Mouse (Mus musculus): Measurements from ENCODE around the gene Mapk8.
"Not testable (repeated sequence)": the region's sequence is repeated elsewhere in the genome, so short reads cannot be mapped to it uniquely, and the experiment has no call there.

Mapk8 gene

DNA sequence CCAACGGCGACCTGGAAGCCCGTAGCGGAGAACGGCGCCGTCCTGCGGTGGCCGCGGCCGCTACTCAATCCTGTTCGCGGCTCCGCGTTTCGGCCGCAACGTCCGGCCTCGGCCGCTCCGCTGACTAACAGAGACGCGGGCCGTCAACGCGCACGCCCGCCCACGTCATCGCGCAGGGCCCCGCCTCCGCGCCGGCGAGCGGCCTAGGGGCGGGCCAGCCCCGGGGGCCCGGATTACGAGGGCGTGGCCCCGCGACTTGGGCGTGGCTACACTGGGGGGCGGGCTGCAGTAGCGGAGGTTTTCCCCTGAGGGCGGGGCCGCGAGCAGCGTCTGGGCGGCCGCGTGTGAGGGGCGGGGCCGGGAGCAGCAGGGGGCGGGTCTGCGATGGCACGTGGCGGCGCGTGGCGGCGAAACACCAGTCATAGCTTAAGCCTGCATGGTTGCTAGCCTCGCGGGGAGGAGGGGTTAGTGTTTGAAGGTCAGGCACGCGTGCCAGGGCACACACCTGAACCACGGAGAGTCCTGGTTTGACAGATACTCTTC lies at the start of gene Mapk8:
TSS of gene Mapk8 (minus strand) at position 132 of the 543 bp plus-strand sequence.
- peak; percentile 98 to 99 for DNase-seq (ENCODE audit: low spot score in 2 of 2)

DNA sequence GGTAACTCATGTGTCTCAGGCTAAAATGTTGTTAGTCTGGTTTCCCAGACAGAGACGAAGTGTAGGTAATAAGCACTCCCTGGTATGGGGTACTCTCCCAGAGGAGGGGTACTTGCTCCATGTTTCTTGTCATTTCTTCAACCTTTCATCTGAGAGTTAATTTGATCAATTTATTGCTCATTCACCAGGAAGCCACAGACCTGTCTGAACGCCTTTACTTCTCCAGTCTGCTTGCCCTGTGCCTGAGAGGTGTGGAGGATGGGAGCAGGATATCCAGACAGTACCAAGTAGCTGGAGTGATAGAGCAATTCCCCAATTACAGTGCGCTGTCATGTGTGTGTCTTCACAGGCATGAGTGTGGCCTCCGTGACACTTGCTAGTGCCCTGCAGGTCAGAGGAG lies 48.3 kb upstream of the Mapk8 start:
- DNase-seq (ENCODE audit: low spot score in 2 of 2) = no peak

DNA sequence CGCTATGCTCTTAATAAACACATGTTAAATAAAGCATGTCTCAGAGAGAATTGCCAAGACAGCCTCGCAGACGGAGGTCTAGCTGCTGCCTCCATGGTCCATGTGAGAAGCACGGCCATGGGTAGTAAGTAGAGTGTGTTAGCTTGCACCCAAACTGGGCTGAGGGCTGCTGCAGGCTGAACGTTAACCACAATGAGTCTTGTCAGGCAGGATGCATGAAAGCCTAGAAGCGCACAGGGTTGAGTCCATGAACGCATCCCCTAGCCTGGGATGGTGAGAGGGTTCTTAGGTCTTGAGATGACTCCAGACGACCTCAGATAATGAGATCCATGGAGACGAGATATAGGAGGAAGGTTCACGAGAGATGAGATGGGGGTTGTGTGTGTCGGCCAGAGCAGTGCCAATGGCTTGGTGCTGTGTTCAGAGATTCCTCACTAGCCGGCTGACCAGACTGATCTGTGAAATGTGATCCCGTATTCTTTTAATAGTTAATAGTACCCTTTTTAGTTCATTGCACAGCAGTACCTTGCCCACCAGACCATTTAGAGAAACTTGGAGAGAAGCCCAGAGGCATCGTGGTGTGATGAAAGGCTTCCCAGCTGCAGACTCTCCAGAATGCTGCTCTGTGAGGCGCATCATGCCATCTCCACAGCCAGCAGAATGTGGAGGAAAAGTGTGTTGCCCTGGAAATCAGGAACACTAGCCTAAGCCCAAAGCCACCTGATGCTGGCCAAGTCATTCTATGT lies 41.0 kb upstream of the Mapk8 start:
- no peak for DNase-seq (ENCODE audit: low spot score in 2 of 2)

DNA sequence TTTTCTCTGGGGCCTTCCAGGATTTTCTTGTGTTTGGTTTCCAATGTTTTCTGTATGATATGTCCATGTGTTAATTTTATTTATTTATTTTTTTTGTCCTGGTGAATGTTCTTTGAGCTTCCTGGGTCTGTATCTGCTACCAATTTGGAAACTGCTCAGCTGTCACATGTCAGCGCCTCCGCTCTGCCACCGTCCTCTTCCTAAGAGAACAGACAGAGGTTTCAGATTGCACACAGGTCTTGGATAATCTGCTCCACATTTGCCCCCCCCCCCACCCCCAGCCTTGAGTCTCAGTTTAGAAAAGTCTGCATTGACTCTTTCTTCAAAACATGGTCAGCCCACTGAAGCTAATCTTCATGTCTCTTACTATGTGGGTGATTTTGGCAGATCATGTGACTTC lies 35.0 kb upstream of the Mapk8 start:
- DNase-seq (ENCODE audit: low spot score in 2 of 2) = no peak

GRCm38 (mm10) chr14:33476094-33476760 lies 29.3 kb upstream of the Mapk8 start:
- no peak for DNase-seq (ENCODE audit: low spot score in 2 of 2)

DNA sequence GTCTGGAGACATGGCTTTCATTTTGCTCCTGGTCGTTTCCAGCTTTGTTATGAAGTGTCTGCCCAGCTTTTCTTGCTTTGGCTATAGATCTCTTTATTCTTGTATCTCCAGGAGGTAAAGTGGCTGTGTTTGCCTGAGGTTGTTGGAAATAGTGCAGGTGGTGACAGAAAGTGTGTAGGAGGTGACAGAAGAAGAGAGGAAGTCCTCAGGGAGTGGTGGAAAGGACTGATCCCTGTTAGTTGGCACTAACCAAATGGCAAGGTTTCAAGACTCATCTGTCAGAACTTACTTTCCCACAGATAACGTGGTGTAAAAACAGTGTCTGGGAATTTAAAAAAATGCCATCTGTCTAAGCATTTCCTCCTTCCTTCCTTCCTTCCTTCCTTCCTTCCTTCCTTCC lies 27.5 kb upstream of the Mapk8 start:
- no peak for DNase-seq (ENCODE audit: low spot score in 2 of 2)

DNA sequence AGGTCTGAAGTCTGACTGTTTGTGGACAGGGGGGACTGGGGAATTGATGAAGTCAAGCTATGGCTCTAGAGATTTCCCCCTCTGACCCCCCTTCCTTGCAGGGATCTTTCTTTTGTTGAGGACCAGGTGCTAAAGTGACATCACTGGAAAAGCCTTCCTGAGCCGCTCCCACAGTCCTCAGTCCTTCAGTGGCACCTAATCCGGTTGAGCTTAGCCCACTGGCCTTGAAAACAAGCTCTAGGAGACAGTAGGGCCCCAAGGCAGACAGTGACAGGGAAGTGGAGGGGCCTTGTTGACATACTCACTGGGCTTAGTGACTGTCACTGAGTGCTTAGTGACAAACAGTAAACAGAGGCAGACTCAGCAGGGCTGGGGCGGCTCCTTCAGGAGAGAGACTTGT lies 24.4 kb upstream of the Mapk8 start, which contains the start of gene Frmpd2:
TSS of gene Frmpd2 (plus strand) at position 366 of the 400 bp plus-strand sequence.
- DNase-seq (ENCODE audit: low spot score in 2 of 2) = no peak

DNA sequence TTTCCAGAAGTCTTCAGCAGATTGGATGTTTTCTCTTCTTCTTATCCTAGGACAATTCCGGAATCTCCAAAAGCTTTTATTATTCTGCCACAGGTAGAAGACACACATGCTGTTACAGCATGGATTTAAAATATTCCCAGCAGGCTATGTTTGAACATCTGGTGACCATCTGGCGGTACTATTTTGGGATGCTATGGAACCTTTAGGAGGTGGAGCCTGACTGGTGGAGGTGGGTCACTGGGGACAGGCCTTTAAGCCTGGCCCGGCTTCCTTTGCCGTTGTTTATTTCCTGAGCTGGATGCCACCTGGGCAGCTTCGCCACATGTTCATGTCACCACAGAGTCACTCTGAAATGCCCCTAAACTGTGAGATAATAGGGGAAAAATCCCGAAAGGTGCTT lies 20.8 kb upstream of the Mapk8 start:
- no peak for DNase-seq (ENCODE audit: low spot score in 2 of 2)

- DNase-seq (ENCODE audit: low spot score in 2 of 2) = no peak
Observed at GRCm38 (mm10) chr14:33463658-33464057, 16.7 kb upstream of the Mapk8 start.

GRCm38 (mm10) chr14:33450331-33450730 lies 3.4 kb upstream of the Mapk8 start:
- no peak for DNase-seq (ENCODE audit: low spot score in 2 of 2)

- no peak for DNase-seq (ENCODE audit: low spot score in 2 of 2)
Observed at GRCm38 (mm10) chr14:33449296-33449840, 2.4 kb upstream of the Mapk8 start.

DNA sequence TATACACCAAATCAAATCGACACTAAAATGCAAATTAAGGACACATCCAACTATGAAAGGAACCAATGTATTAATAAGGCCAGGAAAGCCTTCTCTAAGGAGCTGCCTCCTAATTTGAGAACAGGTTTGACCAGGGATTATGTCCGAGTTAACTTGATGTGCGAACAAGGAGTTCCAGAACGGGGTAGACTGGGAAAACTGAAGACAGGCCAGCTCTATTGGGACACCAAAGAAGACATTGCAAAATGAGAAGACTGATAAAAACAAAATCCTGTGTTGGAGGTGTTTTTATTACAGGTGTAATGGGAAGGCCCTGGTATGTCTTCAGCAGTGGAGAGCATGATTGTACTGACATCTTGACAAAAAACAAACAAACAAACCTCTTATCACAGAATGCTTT lies 1.3 kb upstream of the Mapk8 start:
- DNase-seq (ENCODE audit: low spot score in 2 of 2) = no peak

DNA sequence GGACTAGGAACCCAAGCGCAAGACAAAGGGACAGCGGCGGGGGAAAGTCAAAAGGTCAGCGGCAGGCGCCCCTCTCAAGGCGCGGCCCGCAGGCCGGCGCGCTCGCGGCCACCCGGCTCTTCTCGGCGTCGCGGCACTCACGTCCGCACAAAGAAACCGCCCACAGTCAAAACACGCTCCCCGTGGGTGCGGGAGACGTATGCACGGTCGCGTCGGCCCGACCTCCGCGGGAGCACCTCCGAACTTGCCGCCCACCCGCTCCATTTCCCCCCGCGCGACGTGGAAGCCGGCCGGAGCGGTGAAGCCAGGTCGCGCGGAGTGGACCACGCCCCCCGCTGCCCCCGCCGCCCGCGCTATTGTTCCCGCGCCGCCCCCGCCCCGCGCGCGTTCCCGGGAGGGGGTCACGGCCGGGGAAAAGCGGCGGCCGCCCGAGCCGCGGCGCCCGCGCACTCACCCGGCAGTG lies 366 bp downstream of the Mapk8 start:
- DNase-seq (ENCODE audit: low spot score in 2 of 2) = peak; percentile 8 to 36

DNA sequence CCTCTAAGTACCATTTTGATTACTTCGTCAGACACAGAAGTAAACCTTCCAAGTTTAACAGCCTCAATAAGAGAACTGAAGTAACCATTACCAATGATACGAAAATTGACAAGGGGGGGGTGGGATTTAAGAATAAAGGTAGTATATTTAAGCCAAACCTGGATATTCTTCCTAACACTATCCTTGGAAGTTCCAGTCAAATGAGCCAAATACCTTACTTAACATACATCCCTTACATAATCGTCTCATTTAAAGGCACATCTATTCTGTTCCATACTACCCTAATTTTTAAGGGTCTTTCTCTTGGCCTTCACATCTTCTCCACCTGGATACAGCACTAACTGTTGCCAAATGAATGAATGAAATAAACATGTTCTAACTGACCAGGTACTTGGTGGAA lies 996 bp downstream of the Mapk8 start:
- no peak for DNase-seq (ENCODE audit: low spot score in 2 of 2)

- no peak for DNase-seq (ENCODE audit: low spot score in 2 of 2)
Observed at GRCm38 (mm10) chr14:33443780-33444179, 3.2 kb downstream of the Mapk8 start.

DNA sequence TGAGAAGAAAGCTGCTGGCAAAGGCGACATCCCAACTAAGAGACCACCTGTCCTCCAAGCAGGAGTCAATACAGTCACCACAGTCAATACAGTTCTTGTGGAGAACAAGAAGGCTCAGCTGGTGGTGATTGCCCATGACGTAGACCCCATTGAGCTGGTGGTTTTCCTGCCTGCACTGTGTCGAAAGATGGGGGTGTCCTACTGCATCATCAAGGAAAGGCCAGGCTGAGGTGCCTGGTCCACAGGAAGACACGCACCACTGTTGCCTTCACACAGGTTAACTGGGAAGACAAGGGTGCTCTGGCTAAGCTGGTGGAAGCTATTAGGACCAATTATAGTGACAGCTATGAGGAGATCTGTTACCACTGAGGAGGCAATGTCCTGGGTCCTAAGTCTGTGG lies 14.5 kb downstream of the Mapk8 start:
- DNase-seq (ENCODE audit: low spot score in 2 of 2) = not testable (repeated sequence)

DNA sequence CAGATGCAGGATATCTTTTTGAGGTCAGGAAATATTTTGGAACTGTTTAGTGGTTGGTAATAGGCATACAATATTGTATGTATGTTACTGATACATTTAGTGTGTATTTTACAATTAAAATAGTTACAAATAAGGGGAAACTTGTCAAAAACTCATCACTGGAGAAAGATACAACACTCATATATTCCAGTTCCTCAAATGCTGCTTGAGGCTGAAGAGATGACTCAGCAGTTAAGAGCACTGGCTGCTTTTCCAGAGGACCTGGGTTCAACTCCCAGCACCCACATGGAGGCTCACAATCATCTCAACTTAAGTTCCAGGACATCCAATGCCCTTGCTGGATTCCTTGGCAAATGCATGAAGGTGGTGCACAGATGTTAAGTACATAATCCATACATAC lies 22.8 kb downstream of the Mapk8 start:
- no peak for DNase-seq (ENCODE audit: low spot score in 2 of 2)

GRCm38 (mm10) chr14:33423003-33423402 lies 24.0 kb downstream of the Mapk8 start:
- no peak for DNase-seq (ENCODE audit: low spot score in 2 of 2)

GRCm38 (mm10) chr14:33418311-33418909 lies 28.5 kb downstream of the Mapk8 start:
- no peak for DNase-seq (ENCODE audit: low spot score in 2 of 2)

DNA sequence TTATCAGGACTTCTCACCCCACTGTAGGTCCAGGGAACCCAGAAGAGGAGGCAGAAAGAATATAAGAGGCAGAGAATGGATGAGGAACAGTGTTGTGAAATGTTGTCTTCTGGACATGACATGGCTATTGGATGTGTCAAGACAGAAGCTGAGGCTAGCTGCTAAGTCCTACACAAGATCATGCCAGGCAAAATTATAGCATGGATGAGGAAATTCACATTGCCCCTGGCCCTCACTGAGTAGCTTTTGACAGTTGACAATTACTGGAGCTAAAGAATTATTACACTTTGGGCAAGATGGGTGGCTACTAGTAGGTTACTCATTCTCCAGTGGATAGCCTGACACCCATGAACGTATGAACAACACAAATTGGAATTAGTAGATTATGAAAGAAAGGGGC lies 31.2 kb downstream of the Mapk8 start:
- DNase-seq (ENCODE audit: low spot score in 2 of 2) = no peak

DNA sequence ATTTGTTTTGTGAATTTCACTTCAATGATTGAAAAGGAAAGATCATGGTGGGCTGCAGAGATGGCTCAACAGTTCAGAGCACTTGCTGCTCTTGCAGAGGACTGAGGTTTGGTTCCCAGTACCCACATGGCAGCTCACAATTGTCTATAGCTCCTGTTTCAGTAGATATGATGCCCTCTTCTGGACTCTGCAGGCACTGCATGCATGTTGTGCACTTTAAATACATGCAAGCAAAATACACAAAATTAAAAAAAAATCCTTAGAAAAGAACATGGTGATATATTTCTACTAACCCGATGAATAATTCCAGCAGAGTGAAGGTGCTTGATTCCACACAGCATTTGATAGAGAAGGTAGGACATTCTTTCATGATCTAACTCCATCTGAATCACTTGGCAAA lies 44.6 kb downstream of the Mapk8 start:
- no peak for DNase-seq (ENCODE audit: low spot score in 2 of 2)

GRCm38 (mm10) chr14:33400019-33400418 lies 46.9 kb downstream of the Mapk8 start:
- no peak for DNase-seq (ENCODE audit: low spot score in 2 of 2)

All from spleen, postnatal 14 days (tissue).